Mouse (Mus musculus) T-cell, adult 66 days (primary cell): ENCODE results near the gene Gm2056. TPM values are rescaled to one million over a fixed set of nuclear protein-coding genes. Genes with fewer than 3 reads are reported as not detected.

Experiments
- total RNA-seq, 2 experiments: library from RNA; stranded (reverse); gene quantifications; 3 replicates in 1 of 2; 4 replicates in 1 of 2; pipeline ENCODE4 v1.2.4; 2023

Gene Gm2056
- total RNA-seq, result not detected

DNA sequence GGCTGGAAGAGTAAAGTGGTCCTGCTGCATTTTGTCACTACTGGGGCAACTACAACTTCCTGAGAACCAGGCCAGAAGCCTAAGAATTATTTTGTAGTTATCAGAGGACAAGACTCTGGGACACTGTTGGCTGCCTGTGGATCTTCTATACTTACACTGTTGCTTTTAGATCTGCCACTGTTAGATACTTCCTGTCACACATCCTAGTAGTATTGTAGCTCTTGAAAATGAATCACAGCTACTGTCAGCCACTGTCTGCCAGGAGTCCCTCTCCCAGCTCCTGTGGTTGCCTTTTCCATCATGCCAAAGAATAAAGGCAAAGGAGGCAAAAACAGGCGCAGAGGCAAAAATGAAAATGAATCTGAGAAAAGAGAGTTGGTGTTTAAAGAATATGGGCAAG, at the start of gene Gm2056:
Gene Gm2056, plus strand, starts transcription at position 301 of the 400 bp plus-strand sequence.

DNA sequence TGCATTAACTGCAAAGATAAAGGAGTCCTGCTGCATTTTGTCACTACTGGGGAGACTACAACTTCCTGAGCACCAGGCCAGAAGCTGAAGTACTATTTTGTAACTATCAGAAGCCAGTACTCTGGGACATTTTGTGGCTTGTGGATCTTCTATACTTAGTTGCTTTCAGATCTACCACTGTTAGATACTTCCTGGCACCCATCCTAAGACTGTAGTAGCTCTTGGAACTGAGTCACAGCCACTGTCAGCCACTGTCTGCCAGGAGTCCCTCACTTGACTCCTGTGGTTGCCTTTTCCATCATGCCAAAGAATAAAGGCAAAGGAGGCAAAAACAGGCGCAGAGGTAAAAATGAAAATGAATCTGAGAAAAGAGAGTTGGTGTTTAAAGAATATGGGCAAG, 15.3 kb upstream of the Gm2056 start, which contains the start of gene Gm2075:
Gene Gm2075, plus strand, starts transcription at position 301 of the 400 bp plus-strand sequence.

DNA sequence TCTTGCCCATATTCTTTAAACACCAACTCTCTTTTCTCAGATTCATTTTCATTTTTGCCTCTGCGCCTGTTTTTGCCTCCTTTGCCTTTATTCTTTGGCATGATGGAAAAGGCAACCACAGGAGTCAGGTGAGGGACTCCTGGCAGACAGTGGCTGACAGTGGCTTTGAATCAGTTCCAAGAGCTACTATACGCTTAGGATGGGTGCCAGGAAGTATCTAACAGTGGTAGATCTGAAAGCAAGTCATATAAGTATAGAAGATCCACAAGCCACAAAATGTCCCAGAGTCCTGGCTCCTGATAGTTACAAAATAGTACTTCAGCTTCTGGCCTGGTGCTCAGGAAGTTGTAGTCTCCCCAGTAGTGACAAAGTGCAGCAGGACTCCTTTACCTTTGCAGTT, 8.1 kb upstream of the Gm2056 start, which contains the start of gene Gm6803:
Gene Gm6803, minus strand, starts transcription at position 101 of the 400 bp plus-strand sequence.

Other genes with a start within 250 kb of the Gm2056 start
- gene Gm21936, start 231.5 kb upstream of the Gm2056 start, total RNA-seq, result not detected
- not detected for gene BB287469, start 210.4 kb upstream of the Gm2056 start, total RNA-seq
- not detected for gene Gm2001, start 184.7 kb upstream of the Gm2056 start, total RNA-seq
- gene Gm2016, start 152.9 kb upstream of the Gm2056 start, total RNA-seq, result not detected
- gene Gm2022, start 131.6 kb upstream of the Gm2056 start, total RNA-seq, result not detected
- not detected for gene Gm2035, start 107.1 kb upstream of the Gm2056 start, total RNA-seq
- not detected for gene Gm2042, start 72.9 kb upstream of the Gm2056 start, total RNA-seq
- not detected for gene Gm2075, start 15.2 kb upstream of the Gm2056 start, total RNA-seq
- not detected for gene Gm6803, start 8.2 kb upstream of the Gm2056 start, total RNA-seq
- gene Gm16368, start 56.7 kb downstream of the Gm2056 start, total RNA-seq, result not detected
- not detected for gene Gm10436, start 155.1 kb downstream of the Gm2056 start, total RNA-seq
- gene Gm8332, start 223.1 kb downstream of the Gm2056 start, total RNA-seq, result not detected
- not detected for gene Gm5662, start 247.5 kb downstream of the Gm2056 start, total RNA-seq